ENCODE assay signal across 25 mouse cellular contexts in genomic region chr13:107617582-107617981, GRCm38 (mm10).
DNase-seq lines count a peak whose midpoint lies in the region; ATAC-seq lines count a peak whose summit lies in the region.
"Had no signal": no experiment of that assay in that cellular context is flagged by ENCODE, and none has a peak within 500 bp of the region (broad histone marks: within the 10 kb centered on the region; RNA-seq: fewer than 3 reads in every experiment).

No protein-coding gene starts in this region.

- no peak for DNase-seq in forebrain, embryonic 11.5 days (ENCODE audit: low spot score)
- no peak for DNase-seq in midbrain, embryonic 10.5 days (ENCODE audit: low spot score)
- peak; percentile 55 for DNase-seq in retina, embryonic 14.5 days (ENCODE audit: low spot score)
- no peak for DNase-seq in urinary bladder, postnatal 25 days (ENCODE audit: low spot score)
- DNase-seq in heart, adult 18-20 months, result no peak
- DNase-seq: adrenal gland, postnatal 36 days; cerebellum, adult 11 months; cerebellum, adult 9-11 months; gastrocnemius, postnatal 25 days; heart, adult 2 months; heart, postnatal 14 days; kidney, postnatal 25 days; liver, postnatal 0 days; thymus, postnatal 36 days had no signal

- WGBS in forebrain, embryonic 13.5 days, result 8% methylated on average over 2 of the region's 2 CpGs
- WGBS in forebrain, embryonic 11.5 days, result 48% methylated on average over 2 of the region's 2 CpGs
- 26% methylated on average over 2 of the region's 2 CpGs for WGBS in midbrain, embryonic 12.5 days
- 60% methylated on average over 2 of the region's 2 CpGs for WGBS in midbrain, embryonic 10.5 days
- WGBS in hindbrain, embryonic 16.5 days, result 11% methylated on average over 2 of the region's 2 CpGs

- no peak overlapping the region for H3K27ac ChIP-seq in forebrain, embryonic 13.5 days
- H3K27ac ChIP-seq in forebrain, embryonic 11.5 days (ENCODE audit: low read depth, low read length), result no peak overlapping the region
- H3K27ac ChIP-seq in midbrain, embryonic 12.5 days (replicated peaks), result peak overlapping the region; percentile 52; the same call in 1 of the 2 replicates
- no peak overlapping the region for H3K27ac ChIP-seq in midbrain, embryonic 10.5 days (replicated peaks)
- no peak overlapping the region for H3K27ac ChIP-seq in hindbrain, embryonic 16.5 days (ENCODE audit: low read depth, low read length)
- H3K27ac ChIP-seq: heart, adult 2 months; heart, embryonic 13.5 days; layer of hippocampus, adult 2 months; limb, embryonic 12.5 days; macrophage; stomach, embryonic 15.5 days had no signal

- no peaks in the 10 kb centered on the region for H3K9me3 ChIP-seq in forebrain, embryonic 13.5 days (replicated peaks)
- no peaks in the 10 kb centered on the region for H3K9me3 ChIP-seq in forebrain, embryonic 11.5 days (ENCODE audit: control insufficient read depth, low read length)
- no peaks in the 10 kb centered on the region for H3K9me3 ChIP-seq in midbrain, embryonic 12.5 days
- peaks cover 16% of the 10 kb centered on the region; the same call in 1 of the 2 replicates for H3K9me3 ChIP-seq in midbrain, embryonic 10.5 days (replicated peaks)
- H3K9me3 ChIP-seq in hindbrain, embryonic 16.5 days (ENCODE audit: control insufficient read depth, low read length), result no peaks in the 10 kb centered on the region
- H3K9me3 ChIP-seq: heart, embryonic 13.5 days; limb, embryonic 12.5 days; stomach, embryonic 15.5 days had no signal

- ATAC-seq in forebrain, embryonic 13.5 days, result peak; percentile 56; the same call in 1 of the 2 replicates
- no peak; the same call in 1 of the 2 replicates for ATAC-seq in forebrain, embryonic 11.5 days (replicated peaks; ENCODE audit: low FRiP score)
- ATAC-seq in midbrain, embryonic 12.5 days (ENCODE audit: low FRiP score, low read depth), result no peak
- ATAC-seq in hindbrain, embryonic 16.5 days, result peak; percentile 55; the same call in 1 of the 2 replicates
- ATAC-seq: intestine, postnatal 0 days; liver, postnatal 0 days; lung, postnatal 0 days had no signal

- no peaks in the 10 kb centered on the region for H3K36me3 ChIP-seq in forebrain, embryonic 13.5 days (ENCODE audit: poor library complexity, severe bottlenecking)
- no peaks in the 10 kb centered on the region for H3K36me3 ChIP-seq in forebrain, embryonic 11.5 days (ENCODE audit: control insufficient read depth, insufficient read depth, low read length)
- H3K36me3 ChIP-seq in midbrain, embryonic 12.5 days, result no peaks in the 10 kb centered on the region
- H3K36me3 ChIP-seq in midbrain, embryonic 10.5 days, result no peaks in the 10 kb centered on the region
- H3K36me3 ChIP-seq in hindbrain, embryonic 16.5 days (ENCODE audit: control insufficient read depth, insufficient read depth, low read length), result no peaks in the 10 kb centered on the region
- H3K36me3 ChIP-seq: heart, embryonic 13.5 days; limb, embryonic 12.5 days; stomach, embryonic 15.5 days had no signal

- H3K4me2 ChIP-seq in forebrain, embryonic 13.5 days, result no peak overlapping the region
- H3K4me2 ChIP-seq in forebrain, embryonic 11.5 days (ENCODE audit: low read depth, low read length, severe bottlenecking), result no peak overlapping the region
- no peak overlapping the region for H3K4me2 ChIP-seq in midbrain, embryonic 12.5 days (replicated peaks)
- no peak overlapping the region; the same call in 1 of the 2 replicates for H3K4me2 ChIP-seq in hindbrain, embryonic 16.5 days (ENCODE audit: low read length)
- H3K4me2 ChIP-seq: heart, embryonic 13.5 days; limb, embryonic 12.5 days; liver, embryonic 11.5 days; stomach, embryonic 15.5 days had no signal

- H3K4me3 ChIP-seq in forebrain, embryonic 13.5 days, result no peak overlapping the region
- H3K4me3 ChIP-seq in forebrain, embryonic 11.5 days (ENCODE audit: low read depth, low read length), result no peak overlapping the region
- H3K4me3 ChIP-seq in midbrain, embryonic 12.5 days, result no peak overlapping the region
- no peak overlapping the region for H3K4me3 ChIP-seq in midbrain, embryonic 10.5 days
- H3K4me3 ChIP-seq in hindbrain, embryonic 16.5 days (ENCODE audit: low read length), result no peak overlapping the region
- H3K4me3 ChIP-seq: heart, adult 2 months; heart, embryonic 13.5 days; layer of hippocampus, adult 2 months; limb, embryonic 12.5 days; stomach, embryonic 15.5 days had no signal

- no peak overlapping the region for H3K9ac ChIP-seq in forebrain, embryonic 13.5 days
- no peak overlapping the region for H3K9ac ChIP-seq in forebrain, embryonic 11.5 days (ENCODE audit: low read length)
- no peak overlapping the region for H3K9ac ChIP-seq in midbrain, embryonic 12.5 days (replicated peaks)
- H3K9ac ChIP-seq in hindbrain, embryonic 16.5 days (ENCODE audit: low read depth, low read length), result no peak overlapping the region
- H3K9ac ChIP-seq: heart, embryonic 13.5 days; limb, embryonic 12.5 days; liver, postnatal 0 days; stomach, embryonic 15.5 days had no signal

- H3K4me1 ChIP-seq in forebrain, embryonic 13.5 days, result peaks cover 35% of the 10 kb centered on the region
- H3K4me1 ChIP-seq in forebrain, embryonic 11.5 days (replicated peaks; ENCODE audit: control insufficient read depth, insufficient read depth, low read length), result peaks cover 19% of the 10 kb centered on the region
- peaks cover 32% of the 10 kb centered on the region for H3K4me1 ChIP-seq in midbrain, embryonic 12.5 days
- H3K4me1 ChIP-seq in midbrain, embryonic 10.5 days, result peaks cover 43% of the 10 kb centered on the region
- peaks cover 19% of the 10 kb centered on the region for H3K4me1 ChIP-seq in hindbrain, embryonic 16.5 days (ENCODE audit: control insufficient read depth, insufficient read depth, low read depth, low read length)
- H3K4me1 ChIP-seq: stomach, embryonic 15.5 days had no signal

- H3K27me3 ChIP-seq in forebrain, embryonic 13.5 days, result no peaks in the 10 kb centered on the region
- H3K27me3 ChIP-seq in forebrain, embryonic 11.5 days (ENCODE audit: control insufficient read depth, insufficient read depth, low read length), result no peaks in the 10 kb centered on the region
- H3K27me3 ChIP-seq in midbrain, embryonic 12.5 days, result peaks cover 36% of the 10 kb centered on the region
- peaks cover 44% of the 10 kb centered on the region for H3K27me3 ChIP-seq in midbrain, embryonic 10.5 days (ENCODE audit: low read depth, poor library complexity, severe bottlenecking)
- H3K27me3 ChIP-seq in hindbrain, embryonic 16.5 days (replicated peaks; ENCODE audit: control insufficient read depth, insufficient read depth, low read length), result peaks cover 5% of the 10 kb centered on the region
- H3K27me3 ChIP-seq: stomach, embryonic 15.5 days had no signal

Comparison
In these comparisons a context has a peak if more than half of its experiments do, and no peak if none do; other contexts are left out.
1. ATAC-seq: peak in forebrain, embryonic 13.5 days (single experiment) and hindbrain, embryonic 16.5 days (single experiment); none in forebrain, embryonic 11.5 days (single experiment) and midbrain, embryonic 12.5 days (single experiment).